Mouse (Mus musculus): ENCODE data around the gene Spo11.

Spo11 gene

GRCm38 (mm10) chr2:173011440-173011839 is 33.9 kb downstream of the Spo11 start:
- DNase-seq = no peak

GRCm38 (mm10) chr2:173014741-173015287 is 37.3 kb downstream of the Spo11 start:
- DNase-seq = no peak

GRCm38 (mm10) chr2:173017940-173018339 is 40.4 kb downstream of the Spo11 start:
- no peak for DNase-seq

DNA sequence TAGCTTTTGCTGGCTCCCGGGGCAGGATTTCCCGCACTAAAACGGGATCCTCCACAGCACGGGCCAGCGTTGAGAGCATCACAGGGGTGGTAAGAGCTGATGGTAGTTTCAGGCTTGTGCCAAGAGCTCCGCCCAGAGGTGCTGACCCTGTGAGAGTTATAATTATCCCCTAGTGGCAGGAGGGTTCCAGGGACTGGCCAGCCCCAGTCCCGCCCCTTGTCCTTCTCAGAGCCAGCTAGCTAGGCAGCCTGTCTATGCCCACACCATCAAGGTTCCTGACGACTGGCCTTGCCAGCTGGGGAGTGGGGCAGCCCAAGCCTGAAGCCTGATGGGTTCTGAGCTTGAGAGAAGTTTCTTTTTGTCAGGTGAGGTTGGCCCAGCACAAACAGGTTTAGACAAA is 41.1 kb downstream of the Spo11 start:
- DNase-seq = no peak

GRCm38 (mm10) chr2:173019322-173019721 is 41.8 kb downstream of the Spo11 start:
- DNase-seq = no peak

DNA sequence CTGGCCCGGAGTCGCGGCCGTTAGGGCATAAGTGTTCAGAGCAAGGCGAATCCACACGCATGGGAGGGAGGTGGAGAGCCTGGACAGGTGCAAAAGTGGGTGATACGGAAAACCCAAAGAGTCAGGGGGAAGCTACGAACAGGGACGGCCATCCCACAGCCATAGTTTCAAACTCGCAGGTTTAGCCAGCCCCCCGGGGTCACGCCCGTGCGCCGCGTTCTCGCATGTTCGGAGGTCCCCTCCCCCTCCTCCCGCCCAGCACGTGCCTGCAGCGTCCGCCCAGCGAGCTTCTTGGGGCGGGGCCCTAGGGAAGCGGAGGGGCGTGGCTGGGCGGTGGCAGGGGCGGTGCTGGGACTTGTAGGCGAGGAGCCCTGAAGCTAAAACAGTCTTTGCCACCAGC is 42.3 kb downstream of the Spo11 start:
- DNase-seq = peak; percentile 93

GRCm38 (mm10) chr2:173020430-173020829 is 42.9 kb downstream of the Spo11 start, which contains the start of gene Rbm38:
Rbm38 (plus strand) TSS chr2:173020498.
- DNase-seq = no peak

- peak; percentile 95 for DNase-seq
Observed at GRCm38 (mm10) chr2:173021633-173022055, 44.1 kb downstream of the Spo11 start.

- DNase-seq = no peak
Observed at GRCm38 (mm10) chr2:173022056-173022681, 44.7 kb downstream of the Spo11 start.

DNA sequence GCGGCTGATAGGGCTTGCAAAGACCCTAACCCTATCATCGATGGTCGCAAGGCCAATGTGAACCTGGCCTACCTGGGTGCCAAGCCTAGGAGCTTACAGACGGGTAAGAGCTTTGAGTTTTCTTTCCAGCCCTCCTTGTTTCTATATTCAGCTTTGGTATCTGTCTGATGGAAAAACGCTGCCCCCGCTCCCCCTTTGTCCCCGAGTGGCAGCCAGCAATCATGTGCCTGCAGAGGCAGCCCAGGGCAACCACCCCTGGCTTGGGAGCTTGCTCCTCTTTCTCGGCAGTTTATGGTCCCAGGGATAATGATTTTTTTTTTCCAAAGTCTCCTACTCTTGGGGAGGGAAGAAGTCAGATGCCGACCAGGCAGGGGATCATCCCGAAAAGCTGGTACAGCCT is 45.3 kb downstream of the Spo11 start:
- no peak for DNase-seq

DNA sequence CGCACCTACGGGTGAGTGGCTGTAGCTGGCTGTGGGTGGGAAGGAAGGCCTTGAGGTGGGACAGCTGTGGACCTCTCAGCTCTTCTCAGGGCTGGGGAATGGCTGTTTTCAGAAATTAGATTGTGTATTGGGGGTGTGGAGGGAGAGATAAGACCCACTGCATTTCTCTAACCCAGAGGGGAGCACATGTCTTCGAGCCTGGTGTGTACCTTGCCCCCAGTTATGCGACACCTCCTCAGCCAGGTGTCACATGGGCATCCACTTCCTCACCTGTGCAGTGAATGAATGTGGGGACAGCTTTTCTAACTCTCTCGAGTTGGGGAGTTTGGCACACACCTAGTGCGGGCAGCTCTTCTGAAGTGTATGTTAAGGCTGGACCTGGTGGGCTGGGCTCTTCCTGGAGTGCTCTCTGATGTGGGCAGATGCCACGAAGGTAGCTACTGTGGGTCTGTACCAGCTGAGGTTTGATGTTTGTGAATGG is 45.9 kb downstream of the Spo11 start:
- DNase-seq = no peak

- DNase-seq = no peak
Observed at GRCm38 (mm10) chr2:173023966-173024365, 46.5 kb downstream of the Spo11 start.

DNA sequence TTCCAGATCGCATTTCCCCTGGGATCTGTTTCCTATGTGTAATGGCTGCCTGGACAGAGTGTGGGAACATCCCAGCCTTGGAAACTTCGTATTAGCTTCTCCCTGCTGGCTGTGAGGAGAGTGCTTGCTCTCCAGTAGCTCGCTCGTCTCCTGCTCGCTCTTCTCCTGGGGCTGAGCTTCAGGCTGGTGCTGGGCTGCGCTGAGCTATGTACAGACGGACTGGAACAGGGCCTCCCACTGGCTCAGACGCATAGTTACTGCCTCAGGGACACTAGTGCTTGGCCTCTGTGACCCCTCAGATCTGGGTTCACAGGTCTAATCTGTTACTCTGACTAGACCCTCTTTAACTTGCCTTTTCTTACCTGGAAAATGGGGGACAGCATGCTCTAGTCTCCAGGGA is 46.9 kb downstream of the Spo11 start:
- DNase-seq = no peak

DNA sequence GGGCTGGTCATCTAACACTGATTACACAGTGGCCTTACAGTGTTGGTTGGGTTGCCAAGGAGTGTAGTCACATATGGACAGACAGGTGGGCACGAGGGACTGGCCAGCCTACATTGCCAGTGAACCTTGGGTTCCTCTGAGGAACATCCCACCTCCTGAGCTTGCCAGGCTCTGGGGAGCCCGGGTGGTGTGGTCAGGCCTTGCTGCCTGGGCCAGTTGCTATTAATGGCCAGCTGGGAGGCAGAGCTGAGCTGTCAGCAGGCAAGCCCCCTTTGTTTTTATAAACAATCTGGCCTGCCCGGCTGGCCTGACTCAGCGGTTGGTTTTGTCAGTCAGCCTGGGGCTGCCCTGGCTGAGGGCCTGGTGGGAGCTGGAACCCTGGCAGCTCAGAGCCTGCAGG is 47.4 kb downstream of the Spo11 start:
- no peak for DNase-seq

DNA sequence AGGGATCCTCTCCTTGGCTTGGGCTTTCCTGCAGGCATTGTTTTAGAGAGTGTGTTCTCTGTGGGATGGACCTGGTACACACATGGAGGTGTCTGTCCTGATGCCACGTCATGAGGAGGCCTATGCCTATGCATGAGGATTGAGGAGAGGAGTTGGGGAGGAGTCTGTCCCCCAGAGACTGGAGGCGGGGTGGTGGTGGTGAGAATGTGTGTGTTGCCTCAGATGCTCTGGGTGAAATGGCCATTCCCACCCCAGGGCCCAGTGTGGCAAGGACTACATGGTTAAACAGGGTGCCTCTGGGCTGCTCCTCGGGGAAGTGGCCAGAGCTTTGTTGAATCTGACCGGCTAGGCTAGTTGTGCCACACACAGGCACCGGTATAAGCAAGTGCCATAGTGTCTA is 48.8 kb downstream of the Spo11 start:
- no peak for DNase-seq

GRCm38 (mm10) chr2:173026688-173027131 is 49.2 kb downstream of the Spo11 start:
- peak; percentile 28 for DNase-seq

DNA sequence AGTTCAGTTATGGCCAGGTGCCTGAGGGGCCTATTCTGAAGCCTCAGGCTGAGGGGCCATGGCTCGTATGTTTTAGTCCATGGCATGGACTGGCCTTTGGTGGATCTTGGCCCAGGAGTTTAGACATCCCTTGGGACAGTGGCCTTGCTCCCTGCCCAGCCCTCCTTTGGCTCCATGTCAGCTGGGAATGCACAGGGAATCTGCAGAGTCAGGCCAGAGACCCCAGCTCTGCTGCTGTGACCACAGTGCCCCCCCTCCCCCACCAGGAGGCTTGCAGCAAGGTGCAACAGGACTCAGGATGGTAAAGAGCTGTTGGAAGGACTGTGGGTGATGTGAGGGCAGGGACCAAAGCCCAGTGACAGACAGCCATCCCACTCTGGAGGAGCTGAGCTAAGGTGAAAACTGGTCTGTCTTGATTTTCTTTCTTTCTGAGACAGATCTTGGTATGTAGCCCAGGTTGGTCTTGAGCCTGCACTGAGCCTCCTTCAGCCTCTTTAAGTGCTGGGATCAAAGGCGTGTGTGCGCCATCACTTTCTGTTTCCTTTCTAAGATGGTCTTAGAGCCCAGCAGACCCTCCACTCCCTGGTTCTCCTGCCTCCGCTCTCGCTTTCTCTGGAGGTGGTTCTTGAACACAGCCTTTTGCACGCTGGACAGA is 49.8 kb downstream of the Spo11 start:
- DNase-seq = no peak

DNA sequence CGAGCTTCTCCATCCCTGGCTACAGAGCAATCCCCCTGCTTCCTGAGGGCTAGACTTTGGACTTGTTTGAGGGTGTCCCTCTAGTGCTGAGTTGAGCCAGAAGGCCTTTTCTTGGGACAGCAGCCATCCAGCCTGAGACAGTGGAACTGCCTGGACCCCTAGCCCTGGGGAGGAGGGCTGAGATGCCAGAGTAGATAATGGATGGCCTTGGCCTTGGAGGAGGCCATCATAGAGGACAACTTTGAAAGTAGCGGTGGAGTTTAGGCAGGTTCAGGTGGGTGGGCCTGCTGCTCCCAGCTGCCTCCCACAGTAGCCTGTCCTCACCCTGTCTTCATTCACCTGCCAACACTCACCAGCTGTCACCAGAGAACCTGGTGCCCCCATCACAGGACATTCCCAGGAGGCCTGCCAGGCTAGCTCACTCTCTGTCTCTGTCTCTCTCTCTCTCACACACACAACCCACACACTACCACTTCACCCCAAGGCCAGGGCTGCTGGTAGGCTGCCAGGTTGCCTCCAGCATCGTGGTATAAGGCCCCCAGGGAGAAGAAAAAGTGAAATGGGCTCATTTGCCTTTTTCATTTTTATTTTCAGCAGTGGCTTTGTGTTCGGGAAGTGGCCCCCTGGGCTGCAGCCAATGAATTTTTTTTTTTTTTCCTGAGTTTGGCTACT is 50.5 kb downstream of the Spo11 start:
- no peak for DNase-seq

GRCm38 (mm10) chr2:173028508-173029031 is 51.1 kb downstream of the Spo11 start:
- DNase-seq = no peak

- DNase-seq = no peak
Observed at GRCm38 (mm10) chr2:173030591-173031338, 53.3 kb downstream of the Spo11 start.

- no peak for DNase-seq
Observed at GRCm38 (mm10) chr2:173033531-173033930, 56.0 kb downstream of the Spo11 start.

- DNase-seq = peak; percentile 23
Observed at GRCm38 (mm10) chr2:173034998-173035397, 57.5 kb downstream of the Spo11 start.

DNA sequence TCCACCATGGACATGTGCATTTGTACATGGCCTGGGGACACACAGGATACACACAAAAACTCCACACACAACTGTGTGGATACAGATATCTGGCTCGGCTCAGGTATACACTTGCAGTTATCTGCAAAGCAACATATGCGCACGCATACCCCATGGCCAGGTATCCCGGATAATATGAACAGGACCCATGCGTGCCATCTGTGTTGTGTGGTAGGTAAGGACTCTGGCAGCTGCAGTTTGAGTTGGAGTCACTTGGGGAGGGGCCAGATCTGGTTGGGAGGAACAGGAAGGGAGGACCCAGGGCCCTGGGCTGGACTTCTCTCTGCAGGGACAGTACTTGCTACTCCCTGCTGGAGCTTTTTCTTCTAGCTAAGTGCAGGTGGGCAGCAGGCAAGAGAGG is 58.2 kb downstream of the Spo11 start:
- no peak for DNase-seq

Measured in lung, postnatal 14 days (tissue).